Mouse (Mus musculus) regulatory T cell (primary cell): ENCODE results near the gene Ube2c.
"Not testable (repeated sequence)": the region's sequence is repeated elsewhere in the genome, so short reads cannot be mapped to it uniquely, and the experiment has no call there.

Experiments
- in situ Hi-C: fragments of 300-600 bp; cut with MboI, MseI; formaldehyde crosslinking; loops from one replicate; pipeline ENCODE4 v1.15.1; 2025; ENCODE audit warnings: high pct_unique_total_duplicates

The Ube2c gene

DNA sequence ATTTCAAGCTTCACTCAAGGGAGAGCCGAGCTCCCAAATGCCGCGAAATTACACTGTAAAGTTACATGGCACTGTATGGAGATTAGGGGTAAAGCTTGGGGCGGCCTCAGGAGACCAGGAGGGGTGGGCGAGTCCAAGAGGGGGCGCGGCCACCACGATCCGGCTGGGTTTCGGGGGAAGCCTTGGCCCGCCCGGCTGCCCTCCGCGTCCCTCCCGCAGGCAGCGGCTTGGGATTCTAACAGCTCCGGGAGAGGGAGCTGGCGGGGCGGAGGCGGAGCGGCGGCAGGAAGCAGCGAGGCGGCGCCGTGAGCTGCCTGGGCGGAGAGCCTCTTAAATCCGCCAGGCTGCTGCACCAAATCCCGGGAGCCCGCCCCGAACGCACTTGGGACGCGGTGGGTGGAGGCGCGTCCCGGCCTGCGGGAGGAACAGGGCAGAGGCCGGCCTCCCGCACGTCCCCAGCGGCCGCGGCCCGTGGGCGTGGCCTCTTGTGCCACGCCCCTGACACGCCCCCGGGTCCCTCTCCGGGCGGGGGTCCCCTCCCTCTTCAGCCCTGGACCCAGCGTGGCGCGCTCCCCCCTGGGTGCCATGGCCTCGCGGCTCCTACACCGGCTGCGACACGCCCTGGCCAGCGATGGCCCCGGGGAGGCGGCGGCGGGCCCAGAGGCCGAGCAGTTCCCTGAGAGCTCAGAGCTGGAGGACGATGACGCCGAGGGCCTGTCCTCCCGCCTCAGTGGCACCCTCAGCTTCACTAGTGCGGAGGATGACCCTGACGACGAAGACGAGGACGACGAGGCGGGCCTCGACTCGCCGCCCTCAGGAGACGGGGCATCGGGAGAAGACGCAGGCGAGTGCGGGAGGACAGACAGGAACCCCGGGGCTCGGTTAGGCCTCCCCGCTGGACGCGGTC lies 16.0 kb downstream of the Ube2c start, which contains the start of gene Snx21:
Gene Snx21, plus strand, starts transcription at position 343 of the 907 bp plus-strand sequence.
- in situ Hi-C loops: no loop called here

DNA sequence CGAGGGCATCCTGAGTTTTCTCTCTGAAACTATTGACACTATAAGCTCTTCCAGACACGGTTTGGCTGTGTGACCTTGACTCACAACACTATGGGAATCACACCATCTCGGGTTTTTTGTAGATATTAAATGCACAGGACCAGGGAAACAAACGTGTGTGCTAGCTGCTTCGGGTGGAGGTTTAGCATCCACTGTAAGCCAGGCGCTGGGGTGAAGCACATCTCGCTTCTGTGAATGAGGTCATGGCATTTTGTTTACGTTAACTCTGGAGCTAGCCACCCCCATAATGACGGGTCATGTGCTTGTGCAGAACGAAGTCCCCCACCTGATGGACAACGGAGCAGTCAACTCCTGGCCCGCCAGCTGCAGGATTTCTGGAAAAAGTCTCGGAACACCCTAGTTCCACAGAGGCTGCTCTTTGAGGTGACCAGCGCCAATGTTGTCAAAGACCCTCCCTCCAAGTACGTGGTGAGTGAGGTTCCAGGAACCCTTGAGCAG lies 16.7 kb downstream of the Ube2c start:
- in situ Hi-C loops: no loop called here

DNA sequence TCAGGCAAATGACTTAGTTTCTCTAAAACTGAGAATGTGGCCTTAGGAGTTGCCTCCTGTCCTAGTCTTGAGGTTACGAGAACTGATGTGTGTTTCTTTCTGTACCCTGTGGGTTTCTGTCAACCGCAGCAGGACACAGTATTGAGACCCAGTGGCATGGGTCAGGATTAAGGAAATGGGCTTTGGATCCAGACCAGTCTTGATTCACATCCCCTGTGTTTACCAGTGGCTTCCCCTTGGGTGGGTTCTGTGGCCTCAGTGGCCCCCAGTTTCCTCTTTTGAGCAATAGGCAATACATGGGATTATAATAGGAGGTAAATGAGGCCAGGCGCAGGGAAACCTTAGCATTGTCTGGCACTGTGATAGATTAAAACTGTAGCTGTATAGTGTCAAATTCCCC lies 17.3 kb downstream of the Ube2c start:
- in situ Hi-C loops: no loop called here

DNA sequence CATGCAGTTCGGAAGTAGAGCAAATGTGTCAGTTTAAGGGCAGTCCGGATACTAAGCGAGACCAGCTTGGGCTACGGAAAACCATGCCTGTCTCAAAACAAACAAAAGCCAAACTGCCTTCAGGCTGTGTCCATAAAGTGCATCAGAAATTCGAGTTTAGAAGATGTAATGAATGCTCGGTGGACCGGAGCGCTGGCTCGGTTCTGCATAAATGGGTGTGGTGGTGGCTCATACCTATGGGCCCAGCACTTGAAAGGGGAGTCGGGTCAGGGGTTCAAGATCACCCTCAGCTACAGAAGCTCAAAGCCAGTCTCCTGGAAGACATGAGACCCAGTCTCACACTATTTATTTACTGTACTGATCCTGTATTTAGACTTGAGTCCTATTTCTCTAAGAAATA lies 18.1 kb downstream of the Ube2c start:
- in situ Hi-C loops: no loop called here

DNA sequence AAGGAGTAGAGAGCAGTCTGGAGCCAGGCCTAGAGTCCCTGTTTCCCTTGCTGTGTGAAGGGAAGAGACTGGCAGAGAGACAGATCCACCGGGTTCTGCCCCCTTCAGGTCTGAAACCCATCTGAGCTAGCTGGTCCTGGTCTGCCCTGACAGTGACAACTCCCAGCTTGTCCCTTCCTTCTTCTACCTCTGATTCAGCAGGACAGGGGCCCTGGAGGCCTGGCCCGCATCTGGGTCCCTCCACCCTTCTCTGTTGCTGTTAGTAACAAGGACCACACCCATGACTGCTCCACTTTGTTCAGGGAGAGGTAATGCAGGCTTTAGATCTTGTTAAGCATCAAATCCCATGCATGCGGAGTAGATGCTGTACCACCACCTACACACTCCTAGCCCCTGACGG lies 18.7 kb downstream of the Ube2c start:
- in situ Hi-C loops: no loop called here

DNA sequence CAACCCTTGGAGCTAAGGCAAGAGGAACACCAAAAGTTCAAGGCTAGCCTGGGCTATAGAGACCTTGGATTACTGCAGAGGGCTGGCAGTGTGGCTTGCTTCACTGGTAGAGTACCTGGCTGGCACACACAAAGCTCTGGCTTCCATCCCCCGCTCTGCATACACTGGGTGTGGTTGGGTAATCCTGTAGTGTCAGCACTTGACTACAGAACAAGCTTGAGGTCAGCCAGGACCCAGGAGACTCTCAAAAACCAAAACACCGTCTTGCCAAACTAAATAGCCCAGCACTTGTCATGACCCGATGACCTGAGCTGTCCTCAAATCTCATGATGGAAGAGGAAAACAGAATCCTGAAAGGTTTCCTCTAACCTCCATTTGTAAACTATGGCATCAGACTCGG lies 20.8 kb downstream of the Ube2c start:
- in situ Hi-C loops: no loop called here

DNA sequence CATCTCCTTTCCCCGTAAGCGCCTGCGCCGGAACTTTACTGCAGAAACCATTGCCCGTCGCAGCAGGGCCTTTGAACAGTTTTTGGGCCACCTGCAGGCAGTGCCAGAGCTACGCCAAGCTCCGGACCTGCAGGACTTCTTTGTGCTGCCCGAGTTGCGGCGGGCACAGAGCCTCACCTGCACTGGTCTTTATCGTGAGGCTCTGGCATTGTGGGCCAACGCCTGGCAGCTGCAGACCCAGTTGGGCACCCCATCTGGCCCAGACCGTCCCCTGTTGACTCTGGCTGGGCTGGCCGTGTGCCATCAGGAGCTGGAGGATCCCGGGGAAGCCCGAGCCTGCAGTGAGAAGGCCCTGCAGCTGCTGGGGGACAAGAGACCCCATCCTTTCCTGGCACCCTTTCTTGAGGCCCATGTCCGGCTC lies 22.2 kb downstream of the Ube2c start:
- in situ Hi-C loops: no loop called here

DNA sequence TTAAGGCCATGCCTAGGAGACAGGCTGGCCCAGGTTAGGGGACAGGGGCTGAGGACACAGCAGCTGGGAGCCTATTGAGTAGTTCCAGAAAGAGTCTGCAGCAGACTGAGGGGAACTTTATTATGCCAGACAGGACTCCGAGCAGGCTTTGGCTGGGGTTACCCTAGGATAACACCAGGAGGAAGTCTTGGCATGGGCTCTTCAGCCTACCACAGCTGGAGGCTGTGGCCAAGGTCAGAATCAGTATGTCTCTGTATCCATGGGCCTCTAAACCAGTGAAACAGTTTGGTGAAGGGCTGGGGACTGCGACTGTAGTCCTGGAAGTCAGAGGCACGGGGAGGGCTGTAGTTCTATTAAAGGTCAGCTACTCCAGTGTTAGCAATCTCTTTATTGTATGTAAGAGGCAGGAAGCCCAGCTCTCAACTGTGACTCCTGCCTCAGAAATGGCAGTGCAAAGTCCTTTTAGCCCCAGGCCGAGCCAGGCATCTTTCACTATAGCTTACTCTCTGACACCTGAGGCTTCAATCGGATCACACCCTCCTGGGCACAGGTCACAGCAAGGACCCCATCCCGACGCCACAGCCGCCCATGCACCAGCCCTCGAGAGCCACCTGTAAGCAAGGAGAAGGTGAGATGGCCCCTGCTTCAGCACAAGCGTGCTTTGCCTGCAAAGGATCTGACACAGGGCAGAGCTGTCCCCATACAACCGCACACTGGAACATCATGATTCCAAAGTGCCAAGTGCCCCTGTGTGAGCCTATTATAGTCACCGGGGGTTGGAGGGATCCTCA lies 22.9 kb downstream of the Ube2c start:
- in situ Hi-C loops: no loop called here

DNA sequence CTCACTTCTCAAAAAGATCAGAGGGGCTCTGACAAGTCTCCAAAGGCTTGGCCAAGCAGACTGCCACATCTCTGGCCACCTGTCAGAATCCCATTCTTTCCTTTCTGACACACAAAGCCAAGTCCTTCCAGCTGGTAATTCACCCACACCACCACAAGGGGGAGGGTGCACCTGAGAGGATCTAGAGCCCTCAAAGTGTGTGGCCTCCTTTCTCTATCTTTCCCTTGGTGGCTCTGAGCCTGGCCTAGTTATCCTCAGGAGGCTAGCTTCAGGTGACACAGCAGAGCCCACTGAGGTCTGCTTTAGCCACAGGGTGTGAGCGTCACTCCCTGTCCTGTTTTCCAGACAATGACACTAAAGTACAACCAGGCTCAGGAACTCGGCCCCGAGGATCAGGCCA lies 23.5 kb downstream of the Ube2c start:
- in situ Hi-C loops: no loop called here

DNA sequence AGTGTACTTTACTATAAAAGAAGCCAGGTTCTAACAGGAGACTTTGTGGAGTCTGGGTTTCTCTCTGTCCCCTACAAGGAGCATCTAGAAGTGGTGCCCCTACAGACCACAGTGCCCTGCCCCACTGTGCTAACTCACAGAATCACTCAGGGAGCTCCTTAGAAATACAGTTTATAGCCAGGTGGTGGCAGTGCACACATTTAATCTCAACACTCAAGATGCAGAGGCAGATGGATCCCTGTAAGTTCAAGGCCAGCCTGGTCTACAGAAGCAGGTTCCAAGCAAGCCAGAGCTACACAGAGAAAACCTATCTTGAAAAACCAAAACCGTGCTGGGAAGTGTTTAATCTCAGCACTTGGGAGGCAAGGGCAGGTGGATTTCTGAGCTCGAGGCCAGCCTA lies 24.1 kb downstream of the Ube2c start:
- in situ Hi-C loops: no loop called here

DNA sequence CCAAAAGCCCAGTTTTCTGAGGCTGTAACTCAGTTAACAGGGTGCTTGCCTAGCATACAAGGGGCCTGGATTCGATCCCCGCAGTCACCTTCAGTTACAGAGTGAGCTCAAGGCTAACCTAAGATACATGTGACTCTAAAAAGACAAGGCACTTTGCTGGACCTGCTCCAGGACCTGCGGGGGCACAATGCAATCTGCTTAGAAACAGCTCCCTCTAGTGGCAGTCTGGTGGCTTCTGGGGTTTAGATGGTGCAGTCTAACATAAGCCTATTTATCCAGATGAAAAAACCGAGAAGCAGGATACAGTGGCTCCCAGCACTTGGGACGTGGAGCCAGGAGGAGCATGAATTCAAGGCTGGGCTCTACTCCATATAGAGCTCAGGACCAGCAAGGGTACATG lies 24.6 kb downstream of the Ube2c start:
- in situ Hi-C loops: no loop called here

DNA sequence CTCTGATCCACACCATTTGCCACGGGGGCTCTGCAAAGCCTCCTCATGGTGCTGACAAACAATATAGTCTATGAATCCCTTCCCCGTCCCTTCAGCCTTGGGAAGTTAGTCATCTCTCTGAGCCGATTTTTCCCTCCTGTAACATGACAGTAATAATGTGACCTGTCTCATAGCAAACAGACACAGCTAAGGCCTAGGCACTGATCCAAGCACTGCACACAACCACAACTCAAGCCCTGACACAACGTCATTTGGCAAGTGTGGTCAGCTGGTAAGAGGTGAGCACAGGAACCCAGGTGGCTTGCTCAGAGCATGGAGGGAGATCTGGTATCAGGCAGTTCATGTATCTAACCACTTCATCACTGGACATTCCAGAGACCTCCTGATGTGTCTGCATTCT lies 26.2 kb downstream of the Ube2c start:
- in situ Hi-C loops: no loop called here

DNA sequence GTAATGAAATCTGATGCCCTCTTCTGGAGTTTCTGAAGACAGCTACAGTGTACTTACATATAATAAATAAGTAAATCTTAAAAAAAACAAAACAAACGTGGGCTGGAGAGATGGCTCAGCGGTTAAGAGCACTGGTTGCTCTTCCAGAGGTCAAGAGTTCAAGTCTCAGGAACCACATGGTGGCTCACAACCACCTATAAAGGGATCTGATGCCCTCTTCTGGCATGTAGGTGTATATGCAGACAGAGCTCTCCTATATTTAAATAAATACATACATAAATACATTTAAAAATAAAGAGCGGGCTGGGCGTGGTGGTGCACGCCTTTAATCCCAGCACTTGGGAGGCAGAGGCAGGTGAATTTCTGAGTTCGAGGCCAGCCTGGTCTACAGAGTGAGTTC lies 28.9 kb downstream of the Ube2c start:
- in situ Hi-C loops: not testable (repeated sequence)

DNA sequence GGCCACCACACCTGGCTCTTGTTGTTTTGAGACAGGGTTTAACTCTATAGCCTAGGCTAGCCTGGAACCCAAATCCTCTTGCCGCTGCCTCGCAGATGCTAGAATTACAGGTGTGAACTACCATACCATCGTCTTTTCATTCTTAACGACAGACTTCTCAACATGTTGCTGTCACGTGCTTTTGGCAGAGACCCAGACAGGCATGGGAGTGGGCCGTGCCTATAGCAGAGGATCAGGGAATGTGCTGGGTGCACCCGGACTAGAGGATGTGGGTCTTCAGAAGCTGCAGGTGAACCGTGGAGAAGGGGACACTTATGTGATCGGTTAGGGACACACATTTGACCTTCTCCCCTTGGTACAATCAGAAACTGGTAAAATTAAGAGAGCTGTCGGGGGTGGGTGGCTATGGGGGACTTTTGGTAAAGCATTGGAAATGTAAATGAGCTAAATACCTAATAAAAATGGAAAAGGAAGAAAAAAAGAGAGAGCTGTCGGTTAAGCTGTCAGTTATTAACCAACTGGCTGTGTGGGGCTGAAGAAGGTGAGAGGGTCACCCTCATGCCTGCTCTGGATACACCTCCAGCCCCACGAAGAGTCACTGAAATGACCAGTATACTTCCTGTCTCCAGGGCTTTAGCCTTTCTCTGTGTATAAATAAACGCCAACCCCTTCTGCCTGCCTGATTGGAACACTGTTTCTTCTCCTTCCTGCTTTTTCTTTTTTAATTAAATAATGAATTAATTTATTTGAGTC lies 30.7 kb downstream of the Ube2c start:
- in situ Hi-C loops: no loop called here

DNA sequence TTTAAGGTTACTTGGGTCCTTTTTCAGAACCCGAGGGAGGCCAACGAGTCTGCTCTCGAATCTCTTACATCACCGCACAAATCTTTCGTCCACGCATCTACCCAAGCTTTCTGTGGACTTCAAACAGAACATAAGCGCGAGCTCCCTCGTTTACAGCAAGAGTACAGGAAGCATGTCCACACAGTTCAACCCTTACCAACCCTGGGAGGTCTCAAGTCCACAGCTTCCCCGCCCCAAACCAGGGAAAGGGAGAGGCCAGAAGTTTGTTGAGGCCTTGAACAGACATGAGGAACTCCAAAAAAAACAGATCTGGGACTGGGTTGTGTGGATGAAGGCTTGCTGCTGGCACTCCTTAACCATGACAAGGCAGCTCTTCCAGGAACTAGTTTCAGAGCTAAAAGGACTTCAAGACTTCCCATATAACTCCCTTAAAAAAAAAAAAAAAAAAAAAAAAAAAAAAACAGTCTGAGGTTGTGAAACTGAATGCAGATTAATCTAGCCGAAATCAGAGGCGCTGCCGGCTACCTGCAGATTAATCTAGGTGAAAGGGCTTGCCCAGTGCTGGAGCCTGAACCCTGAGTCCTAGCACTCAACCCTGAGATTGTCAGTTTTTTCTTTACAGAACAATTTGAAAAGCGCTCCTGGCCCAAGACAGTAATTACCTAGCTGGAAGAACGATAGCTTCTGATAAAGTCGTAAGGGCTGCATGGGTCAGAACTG lies 33.7 kb downstream of the Ube2c start:
- in situ Hi-C loops: no loop called here

DNA sequence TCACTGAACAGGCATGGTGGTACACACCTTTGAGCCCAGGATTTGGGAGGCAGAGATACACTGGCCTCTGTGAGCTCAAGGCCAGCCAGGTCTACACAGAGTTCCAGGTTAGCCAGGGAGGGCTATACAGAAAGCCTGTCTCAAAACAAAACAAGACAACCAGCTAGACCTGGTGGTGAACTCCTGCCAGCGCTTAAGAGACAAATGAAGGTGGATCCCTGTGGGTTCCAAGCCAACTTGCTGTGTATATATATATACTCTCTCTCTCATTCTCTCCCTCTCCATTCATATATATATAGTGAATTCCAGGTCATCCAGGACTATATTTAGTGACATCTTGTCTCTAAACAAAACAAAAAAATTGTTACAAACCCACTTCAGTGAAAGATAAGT lies 34.2 kb downstream of the Ube2c start:
- in situ Hi-C loops: no loop called here

DNA sequence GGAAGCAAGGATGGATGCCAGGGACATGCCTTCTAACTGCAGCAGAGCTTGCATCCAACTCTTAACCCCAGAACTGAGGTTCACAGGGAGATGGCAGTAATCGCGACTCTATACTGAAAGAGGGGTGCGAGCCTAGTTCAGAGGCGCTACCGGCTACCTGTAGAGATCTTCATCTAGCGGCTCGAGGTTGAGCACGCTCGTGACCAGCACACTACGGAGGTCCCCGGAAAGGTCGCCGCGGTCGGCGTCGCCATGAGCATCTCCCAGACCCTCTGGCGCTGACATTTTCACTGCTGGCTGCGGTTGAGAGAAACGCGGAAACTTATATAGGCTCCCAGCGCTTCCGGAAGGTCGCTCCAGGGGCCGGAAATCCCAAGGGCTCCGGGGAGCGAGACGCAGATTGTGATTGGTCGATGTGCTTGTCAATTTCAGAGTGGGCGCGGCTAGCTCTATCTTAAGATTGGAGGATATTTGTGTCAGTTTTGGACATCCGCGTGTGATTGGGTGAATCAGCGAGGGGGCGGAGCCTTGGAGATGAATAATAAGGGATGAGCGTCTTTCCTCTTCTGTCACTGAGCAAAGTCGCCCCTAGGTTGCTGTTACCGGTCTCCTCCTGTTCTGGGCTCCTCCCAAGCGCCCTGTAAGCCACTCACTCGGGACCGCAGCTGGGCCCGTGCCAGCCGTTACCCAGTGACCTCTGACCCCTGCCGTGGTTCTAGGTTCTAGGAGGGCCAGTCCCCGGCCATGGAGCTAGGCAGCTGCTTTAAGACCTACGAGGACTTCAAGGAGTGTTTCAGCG lies 35.0 kb downstream of the Ube2c start, which contains the start of the genes Acot8 and Zswim3:
Gene Acot8, minus strand, starts transcription at position 350 of the 799 bp plus-strand sequence.
Gene Zswim3, plus strand, starts transcription at position 566 of the 799 bp plus-strand sequence.
- in situ Hi-C loops: no loop called here

DNA sequence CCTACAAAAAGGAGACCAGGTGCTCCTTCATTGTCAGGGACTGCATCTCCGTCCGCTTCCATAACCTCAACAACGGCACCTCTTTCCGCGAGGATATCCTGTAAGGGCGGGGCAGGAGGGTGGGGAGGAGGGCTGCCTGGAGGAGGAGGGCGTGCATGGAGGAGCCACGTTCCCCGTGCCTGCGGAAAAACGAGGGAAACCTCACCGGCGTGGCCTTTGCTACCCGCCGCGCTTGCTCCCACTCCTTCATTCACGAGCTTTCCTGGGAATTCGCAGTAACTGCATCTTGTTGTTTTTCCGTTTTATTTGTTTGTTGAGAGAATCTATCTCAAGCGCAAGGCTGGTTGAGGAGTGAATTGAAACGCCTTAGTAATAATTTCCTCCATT lies 35.6 kb downstream of the Ube2c start:
- in situ Hi-C loops: no loop called here

DNA sequence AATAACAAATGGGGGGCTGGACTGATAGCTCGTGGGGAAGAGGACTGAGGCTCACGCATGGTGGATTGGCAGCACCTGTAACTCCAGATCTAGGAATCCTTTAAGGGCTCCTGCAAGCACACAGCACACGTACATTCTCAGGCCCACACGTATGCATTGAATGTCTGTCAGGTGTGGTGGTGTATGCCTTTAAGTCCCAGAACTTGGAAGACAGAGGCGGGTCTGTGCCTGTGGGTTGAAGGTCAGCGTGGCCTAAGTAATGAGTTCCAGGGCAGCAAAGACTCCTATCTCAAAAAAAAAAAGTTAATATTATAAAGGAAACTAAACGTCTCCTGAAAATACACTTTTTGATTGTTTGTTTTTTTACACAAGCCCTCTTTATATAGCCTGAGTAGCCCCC lies 36.9 kb downstream of the Ube2c start:
- in situ Hi-C loops: no loop called here

DNA sequence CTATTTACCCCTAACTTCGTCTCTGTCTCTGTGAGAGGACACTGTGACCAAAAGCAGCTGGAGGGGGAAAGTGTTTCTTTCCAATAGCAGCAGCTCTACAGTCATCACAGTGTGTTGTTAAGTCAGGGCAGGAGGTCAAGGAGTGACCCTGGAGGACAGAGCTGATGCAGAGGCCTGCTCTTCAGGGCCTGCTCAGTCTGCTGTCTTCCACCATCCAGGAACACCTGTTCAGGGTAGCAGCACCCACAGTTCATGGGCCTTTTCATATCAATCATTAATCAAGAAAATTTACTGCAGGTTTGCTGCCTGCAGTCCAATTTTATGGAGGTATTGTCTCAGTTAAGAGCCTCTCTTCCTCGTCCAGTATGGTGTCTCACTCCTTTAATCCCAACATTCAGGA lies 43.9 kb downstream of the Ube2c start:
- in situ Hi-C loops: no loop called here
